Mouse (Mus musculus) liver, postnatal 0 days (tissue): Measurements from ENCODE around the gene Abcf1.
"Not testable (repeated sequence)": the region's sequence is repeated elsewhere in the genome, so short reads cannot be mapped to it uniquely, and the experiment has no call there.

Experiments used
- CTCF ChIP-seq: sonication (generic); IDR thresholded peaks from 2 replicates; pipeline ENCODE4 v1.5.1; 2016; ENCODE audit warnings: antibody characterized with exemption, low read depth
- EP300 ChIP-seq: IDR thresholded peaks from 2 replicates; pipeline ENCODE4 v1.6.1; 2016; ENCODE audit warnings: antibody characterized with exemption, low read depth, mild to moderate bottlenecking

DNA sequence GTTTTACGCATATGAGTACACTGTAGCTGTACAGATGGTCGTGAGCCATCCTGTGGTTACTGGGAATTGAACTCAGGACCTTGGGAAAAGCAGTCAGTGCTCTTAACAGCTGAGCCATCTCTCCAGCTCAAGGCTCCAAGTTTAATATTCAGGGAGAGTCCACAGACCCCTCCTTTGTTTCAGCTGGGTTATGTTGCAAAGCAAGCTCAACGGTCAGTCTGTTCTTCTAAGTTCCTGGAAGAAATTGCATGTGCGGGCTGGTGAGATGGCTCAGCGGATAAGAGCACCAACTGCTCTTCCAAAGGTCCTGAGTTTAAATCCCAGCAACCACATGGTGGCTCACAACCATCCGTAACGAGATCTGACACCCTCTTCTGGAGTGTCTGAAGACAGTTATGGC is 34.8 kb upstream of the Abcf1 start:
- not testable (repeated sequence) for TF ChIP-seq CTCF, EP300
